In genomic region chr4:123152976-123153375, GRCm38 (mm10) we compare ENCODE assay signal across 23 mouse cellular contexts. TPM values are rescaled to one million over a fixed set of nuclear protein-coding genes. Genes with fewer than 3 reads are reported as not detected.
DNase-seq lines count a peak whose midpoint lies in the region; ATAC-seq and TF ChIP-seq lines count a peak whose summit lies in the region.
"Had no signal": no experiment of that assay in that cellular context is flagged by ENCODE, and none has a peak within 500 bp of the region (broad histone marks: within the 10 kb centered on the region; RNA-seq: fewer than 3 reads in every experiment).

No protein-coding gene starts in this region.

- no peak overlapping the region for H3K4me3 ChIP-seq in stomach, postnatal 0 days (ENCODE audit: low read depth, low read length)
- H3K4me3 ChIP-seq: embryonic facial prominence, embryonic 13.5 days; liver, embryonic 15.5 days had no signal

- H3K9me3 ChIP-seq in stomach, postnatal 0 days (ENCODE audit: control insufficient read depth, low read length) = no peaks in the 10 kb centered on the region
- H3K9me3 ChIP-seq: embryonic facial prominence, embryonic 13.5 days; liver, embryonic 15.5 days had no signal

- no peaks in the 10 kb centered on the region for H3K36me3 ChIP-seq in stomach, postnatal 0 days (ENCODE audit: control insufficient read depth, insufficient read depth, low read length)
- H3K36me3 ChIP-seq: embryonic facial prominence, embryonic 13.5 days; liver, embryonic 15.5 days had no signal

- H3K27ac ChIP-seq in stomach, postnatal 0 days (replicated peaks) = no peak overlapping the region
- H3K27ac ChIP-seq: embryonic facial prominence, embryonic 13.5 days; liver, embryonic 15.5 days had no signal

- DNase-seq in left cerebral cortex, adult 11 months (ENCODE audit: low spot score) = peak; percentile 57
- no peak for DNase-seq in left cerebral cortex, postnatal 4 days
- DNase-seq in layer of hippocampus, adult 9-11 months = peak; percentile 86
- DNase-seq in left cerebral cortex, postnatal 25 days (ENCODE audit: low spot score in 2 of 2) = peak; percentile 72 to 95
- DNase-seq in right cerebral cortex, postnatal 4 days = peak; percentile 33
- DNase-seq in stomach, postnatal 0 days (ENCODE audit: low spot score) = no peak
- DNase-seq in heart, adult 9 months (ENCODE audit: low spot score in 2 of 2) = no peak
- DNase-seq: adrenal gland, postnatal 14 days; cerebellum, postnatal 14 days; heart, adult 11 months; lung, postnatal 14 days; thymus, postnatal 14 days had no signal

- H3K27me3 ChIP-seq in stomach, postnatal 0 days (ENCODE audit: control insufficient read depth, insufficient read depth, low read length) = no peaks in the 10 kb centered on the region
- H3K27me3 ChIP-seq: embryonic facial prominence, embryonic 13.5 days; liver, embryonic 15.5 days had no signal

- no peak for TF ChIP-seq CTCF in stomach, postnatal 0 days (IDR thresholded peaks at IDR 0.05; ENCODE audit: low read depth)

- no peak for ATAC-seq in megakaryocyte, adult 5-6 weeks (ENCODE audit: poor library complexity, severe bottlenecking)
- no peak for ATAC-seq in stomach, postnatal 0 days (ENCODE audit: low FRiP score, low TSS enrichment)
- ATAC-seq: hindbrain, embryonic 16.5 days had no signal

- no peak overlapping the region for H3K4me2 ChIP-seq in stomach, postnatal 0 days (replicated peaks; ENCODE audit: low read depth)
- H3K4me2 ChIP-seq: embryonic facial prominence, embryonic 13.5 days; liver, embryonic 15.5 days; midbrain, embryonic 11.5 days had no signal

- no peak overlapping the region for H3K9ac ChIP-seq in stomach, postnatal 0 days (ENCODE audit: low read length)
- H3K9ac ChIP-seq: embryonic facial prominence, embryonic 13.5 days; liver, embryonic 15.5 days had no signal

- WGBS in stomach, postnatal 0 days = 48% methylated on average over 5 of the region's 5 CpGs

- intact Hi-C loops in left cerebral cortex, postnatal 4 days (cut with DNase I) = no loop called here
- intact Hi-C loops in left cerebral cortex, postnatal 25 days (cut with DNase I) = no loop called here

- H3K4me1 ChIP-seq in stomach, postnatal 0 days (replicated peaks; ENCODE audit: control insufficient read depth, insufficient read depth) = no peaks in the 10 kb centered on the region
- H3K4me1 ChIP-seq: embryonic facial prominence, embryonic 13.5 days; liver, embryonic 15.5 days had no signal

- no peak for TF ChIP-seq EP300 in stomach, postnatal 0 days (optimal IDR thresholded peaks at IDR 0.05)

RNA-seq across cellular contexts. Expression of gene Ppie, which starts 13.2 kb away (rescaled TPM):
- total RNA-seq in left cerebral cortex, postnatal 4 days (2021) = 10 to 100 TPM; 30.3 to 31.5 TPM
- total RNA-seq in left cerebral cortex, postnatal 25 days (2021) = 10 to 100 TPM; 19.9 to 21.4 TPM
- 20.0 and 21.0 TPM in 2 replicates for total RNA-seq in megakaryocyte, adult 5-6 weeks (2015)
- total RNA-seq in megakaryocyte, adult 5-6 weeks (2017) = 27.3 and 29.8 TPM in 2 replicates
- 47.2 and 48.9 TPM in 2 replicates for polyA plus RNA-seq in stomach, postnatal 0 days (2015; fragmentation: Nextera tagmentation; extraction: Ambion mirVana)

RNA-seq across cellular contexts. Expression of gene Hpcal4, which starts 30.1 kb away (rescaled TPM):
- total RNA-seq in left cerebral cortex, postnatal 4 days (2021) = 10 to 100 TPM; 69.1 to 73.9 TPM
- 100 to 1,000 TPM; 553 to 568 TPM for total RNA-seq in left cerebral cortex, postnatal 25 days (2021)
- not detected in 2 replicates for total RNA-seq in megakaryocyte, adult 5-6 weeks (2015)
- not detected in 2 replicates for total RNA-seq in megakaryocyte, adult 5-6 weeks (2017)
- polyA plus RNA-seq in stomach, postnatal 0 days (2015; fragmentation: Nextera tagmentation; extraction: Ambion mirVana) = 1.8 and 3.0 TPM in 2 replicates
- polyA plus RNA-seq: C2C12; liver, embryonic 15.5 days had no signal

RNA-seq across cellular contexts. Expression of gene Oxct2b, which starts 36.9 kb away (rescaled TPM):
- total RNA-seq in left cerebral cortex, postnatal 4 days (2021) = under 1 TPM in 1 of 2 experiments, not detected in 1; 0.77 TPM
- total RNA-seq in left cerebral cortex, postnatal 25 days (2021) = under 1 TPM in 1 of 2 experiments, not detected in 1; 0.25 TPM
- not detected in 2 replicates for total RNA-seq in megakaryocyte, adult 5-6 weeks (2015)
- total RNA-seq in megakaryocyte, adult 5-6 weeks (2017) = 0.12 TPM in 1 of 2 replicates, not detected in the other
- polyA plus RNA-seq in stomach, postnatal 0 days (2015; fragmentation: Nextera tagmentation; extraction: Ambion mirVana) = not detected in 2 replicates
- total RNA-seq: adrenal gland, postnatal 14 days had no signal
- polyA plus RNA-seq: C2C12; embryonic facial prominence, embryonic 13.5 days; forebrain, embryonic 11.5 days; heart, postnatal 0 days; liver, embryonic 15.5 days had no signal

RNA-seq across cellular contexts. Expression of gene Bmp8b, which starts 48.0 kb away (rescaled TPM):
- under 1 TPM; 0.34 to 0.82 TPM for total RNA-seq in left cerebral cortex, postnatal 4 days (2021)
- total RNA-seq in left cerebral cortex, postnatal 25 days (2021) = under 1 TPM in 1 of 2 experiments, not detected in 1; 0.27 TPM
- total RNA-seq in megakaryocyte, adult 5-6 weeks (2015) = not detected in 2 replicates
- total RNA-seq in megakaryocyte, adult 5-6 weeks (2017) = not detected in 2 replicates
- polyA plus RNA-seq in stomach, postnatal 0 days (2015; fragmentation: Nextera tagmentation; extraction: Ambion mirVana) = 0.21 and 0.25 TPM in 2 replicates
- total RNA-seq: adrenal gland, postnatal 14 days had no signal
- polyA plus RNA-seq: C2C12 had no signal

RNA-seq across cellular contexts. Expression of gene Nt5c1a, which starts 48.3 kb away (rescaled TPM):
- total RNA-seq in left cerebral cortex, postnatal 4 days (2021) = 1 to 10 TPM; 3.6 to 4.9 TPM
- total RNA-seq in left cerebral cortex, postnatal 25 days (2021) = 1 to 10 TPM; 7.4 to 9.2 TPM
- total RNA-seq in megakaryocyte, adult 5-6 weeks (2015) = not detected in 2 replicates
- not detected in 2 replicates for total RNA-seq in megakaryocyte, adult 5-6 weeks (2017)
- polyA plus RNA-seq in stomach, postnatal 0 days (2015; fragmentation: Nextera tagmentation; extraction: Ambion mirVana) = not detected in 2 replicates
- total RNA-seq: ES-E14 had no signal
- polyA plus RNA-seq: C2C12; embryonic facial prominence, embryonic 13.5 days; forebrain, embryonic 11.5 days; kidney, embryonic 14.5 days; limb, embryonic 11.5 days; liver, embryonic 15.5 days; midbrain, embryonic 11.5 days had no signal

Comparison
In these comparisons a context has a peak if more than half of its experiments do, and no peak if none do; other contexts are left out.
1. DNase-seq: peak in left cerebral cortex, adult 11 months (single experiment), layer of hippocampus, adult 9-11 months (single experiment), left cerebral cortex, postnatal 25 days (2 of 2) and right cerebral cortex, postnatal 4 days (single experiment); none in left cerebral cortex, postnatal 4 days (single experiment), stomach, postnatal 0 days (single experiment) and heart, adult 9 months (0 of 2).
2. RNA of gene Hpcal4, which starts 30.1 kb away (total RNA-seq): 553 to 568 TPM in left cerebral cortex, postnatal 25 days and 69.1 to 73.9 TPM in left cerebral cortex, postnatal 4 days; not detected in megakaryocyte, adult 5-6 weeks; every median in the first group is over 10 times any median in the second.